Mouse (Mus musculus) liver, embryonic 12.5 days (tissue): ENCODE measurements around the gene Itpripl1. TPM values are rescaled to one million over a fixed set of nuclear protein-coding genes. Genes with fewer than 3 reads are reported as not detected.
A peak's percentile ranks its signal among the peaks of the same experiment; 100 is the strongest.
"Not testable (repeated sequence)": the region's sequence is repeated elsewhere in the genome, so short reads cannot be mapped to it uniquely, and the experiment has no call there.

Experiments used
- ATAC-seq: fragments of 200-750 bp; cut with Nextera tagmentation; 2 replicates; pipeline ENCODE4 v1.8.0; 2017; ENCODE audit warnings: moderate number of reproducible peaks, mild to moderate bottlenecking, moderate library complexity
- H3K27ac ChIP-seq: fragments of 300-500 bp; sonication (generic); 2 replicates; pipeline ENCODE4 v1.5.1; 2016; ENCODE audit warnings: mild to moderate bottlenecking
- H3K27me3 ChIP-seq: fragments of 300-500 bp; sonication (generic); replicated peaks from 2 replicates; pipeline ENCODE4 v1.6.1; 2016; ENCODE audit warnings: mild to moderate bottlenecking, moderate library complexity
- H3K36me3 ChIP-seq: fragments of 300-500 bp; sonication (generic); 2 replicates; pipeline ENCODE4 v1.6.1; 2016; ENCODE audit warnings: mild to moderate bottlenecking, moderate library complexity
- H3K4me1 ChIP-seq: fragments of 300-500 bp; sonication (generic); 2 replicates; pipeline ENCODE4 v1.6.1; 2016
- H3K4me2 ChIP-seq: fragments of 300-500 bp; sonication (generic); 2 replicates; pipeline ENCODE4 v1.6.1; 2016; ENCODE audit warnings: mild to moderate bottlenecking, moderate library complexity
- H3K4me3 ChIP-seq: fragments of 300-500 bp; sonication (generic); 2 replicates; pipeline ENCODE4 v1.5.1; 2016; ENCODE audit warnings: mild to moderate bottlenecking, moderate library complexity
- H3K9ac ChIP-seq: fragments of 300-500 bp; sonication (generic); 2 replicates; pipeline ENCODE4 v1.6.1; 2016; ENCODE audit warnings: mild to moderate bottlenecking, moderate library complexity
- H3K9me3 ChIP-seq: fragments of 300-500 bp; sonication (generic); replicated peaks from 2 replicates; pipeline ENCODE4 v1.6.1; 2016; ENCODE audit warnings: mild to moderate bottlenecking, moderate library complexity
- WGBS: fragments of 180-500 bp; shearing (Covaris S2); methylation state at CpG from one replicate; pipeline ENCODE4 v1.1.7; 2016; ENCODE audit not compliant: insufficient replicate concordance; 5-methylcytosine and 5-hydroxymethylcytosine counted together
- polyA plus RNA-seq: library from polyadenylated mRNA; unstranded; fragments of >200 nt; fragmentation: Nextera tagmentation; extraction: Ambion mirVana; gene quantifications from 2 replicates; pipeline ENCODE4 v1.2.1, GENCODE M21; 2016

Itpripl1 gene
- 28.8 and 30.1 TPM in 2 replicates for polyA plus RNA-seq

- Histone ChIP-seq H3K27ac (peak within 1 kb of the TSS; percentile 76), H3K4me2 (peak within 1 kb of the TSS; percentile 96), H3K4me3 (peak within 1 kb of the TSS; percentile 75), H3K27me3 (no peaks in the 10 kb centered on the region), H3K4me1 (peaks cover 68% of the 10 kb centered on the region), H3K36me3 (peaks cover 36% of the 10 kb centered on the region), H3K9ac (peak within 1 kb of the TSS; percentile 85), H3K9me3 (no peaks in the 10 kb centered on the region)
- 4% methylated on average over 31 of the region's 31 CpGs for WGBS
- peak; percentile 99 for ATAC-seq
Observed at GRCm38 (mm10) chr2:127143158-127144063, at the start of gene Itpripl1. Gene Itpripl1, minus strand, starts transcription at chr2:127143442.

- Histone ChIP-seq H3K4me3 (no peak overlapping the region), H3K27ac (no peak overlapping the region), H3K9me3 (no peaks in the 10 kb centered on the region), H3K36me3 (no peaks in the 10 kb centered on the region), H3K4me1 (no peaks in the 10 kb centered on the region), H3K27me3 (no peaks in the 10 kb centered on the region; the same call in 1 of the 2 replicates), H3K9ac (no peak overlapping the region), H3K4me2 (no peak overlapping the region)
- no peak for ATAC-seq
Observed at GRCm38 (mm10) chr2:127189574-127189973, 46.3 kb upstream of the Itpripl1 start.

- H3K4me1 ChIP-seq = peaks cover 8% of the 10 kb centered on the region
- peak overlapping the region; percentile 81 for H3K9ac ChIP-seq
- H3K36me3 ChIP-seq = no peaks in the 10 kb centered on the region
- H3K4me2 ChIP-seq = peak overlapping the region; percentile 75
- peak overlapping the region; percentile 83 for H3K27ac ChIP-seq
- peak; percentile 100 for ATAC-seq
- no peaks in the 10 kb centered on the region for H3K9me3 ChIP-seq
- peak overlapping the region; percentile 66 for H3K4me3 ChIP-seq
- WGBS = 5% methylated on average over 17 of the region's 17 CpGs
- H3K27me3 ChIP-seq = peaks cover 8% of the 10 kb centered on the region
Observed at GRCm38 (mm10) chr2:127182598-127183381, 39.5 kb upstream of the Itpripl1 start.

DNA sequence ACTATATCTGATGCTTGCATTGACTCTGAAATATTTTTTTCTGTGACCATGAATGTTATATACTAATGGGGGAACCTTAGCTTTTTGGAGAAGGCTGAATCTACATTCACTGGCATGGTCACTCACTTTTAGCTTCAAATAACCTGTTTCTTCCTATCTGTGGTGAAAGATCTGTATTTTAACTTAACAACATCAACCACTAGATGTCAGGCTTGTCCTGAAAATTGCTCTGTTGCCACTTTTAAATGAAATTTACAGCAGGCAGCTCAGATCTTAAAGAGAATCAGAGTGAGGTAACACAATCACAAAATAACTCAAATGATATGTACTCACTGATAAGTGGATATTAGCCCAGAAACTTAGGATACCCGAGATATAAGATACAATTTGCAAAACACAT, 23.0 kb upstream of the Itpripl1 start:
- not testable (repeated sequence) for H3K9ac ChIP-seq, H3K36me3 ChIP-seq, H3K9me3 ChIP-seq, H3K27ac ChIP-seq, H3K4me2 ChIP-seq, H3K4me1 ChIP-seq, H3K4me3 ChIP-seq, ATAC-seq
- peaks cover 19% of the 10 kb centered on the region; the same call in 1 of the 2 replicates for H3K27me3 ChIP-seq
- 12% methylated on average over 1 of the region's 1 CpGs for WGBS

DNA sequence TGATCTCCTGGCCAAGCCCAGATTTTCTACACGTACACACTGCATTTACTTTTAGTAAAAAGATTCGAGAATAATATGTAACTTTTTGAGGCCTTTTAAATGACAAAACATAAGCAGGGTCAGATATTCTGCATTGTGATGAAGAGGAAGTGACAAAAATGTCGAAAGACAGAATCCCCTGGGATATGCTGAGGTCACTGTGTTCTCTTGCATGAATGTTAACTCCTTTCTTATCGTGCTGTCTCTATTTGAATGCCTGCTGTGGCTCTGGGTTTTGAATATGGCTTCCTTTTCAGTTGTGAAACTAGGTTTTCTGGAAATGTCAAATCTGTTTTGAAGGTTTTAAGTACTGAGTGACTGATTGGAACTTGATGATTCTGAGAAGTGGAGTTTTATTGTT, 22.4 kb upstream of the Itpripl1 start:
- no peak for ATAC-seq
- H3K9ac ChIP-seq = no peak overlapping the region
- no peaks in the 10 kb centered on the region for H3K9me3 ChIP-seq
- 36% methylated on average over 4 of the region's 4 CpGs for WGBS
- H3K27me3 ChIP-seq = peaks cover 19% of the 10 kb centered on the region; the same call in 1 of the 2 replicates
- no peak overlapping the region for H3K4me3 ChIP-seq
- no peak overlapping the region for H3K27ac ChIP-seq
- no peaks in the 10 kb centered on the region for H3K36me3 ChIP-seq
- H3K4me2 ChIP-seq = no peak overlapping the region
- H3K4me1 ChIP-seq = no peaks in the 10 kb centered on the region

DNA sequence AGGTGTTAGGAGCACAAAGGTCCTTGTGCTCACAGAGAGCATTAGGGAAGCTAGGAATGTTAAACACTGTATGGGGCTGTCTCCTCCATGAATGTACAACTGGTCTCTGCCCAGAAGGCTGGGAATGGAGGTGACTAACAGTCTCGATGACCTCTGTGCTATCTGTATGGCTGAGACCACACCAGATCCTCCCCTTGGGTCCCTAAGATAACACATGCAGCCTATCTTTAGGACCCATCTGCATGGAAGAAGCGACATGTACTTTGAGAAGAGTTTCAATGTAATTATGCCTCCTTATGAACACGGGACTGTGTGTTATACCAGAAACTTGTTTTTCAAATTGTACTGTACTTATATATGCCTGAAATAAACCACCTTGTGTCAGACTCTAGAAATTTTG, 2.5 kb upstream of the Itpripl1 start:
- 0 out of 2 replicates have a peak, but pooled peaks cover 4% of the 10 kb centered on the region for H3K9me3 ChIP-seq
- WGBS = 27% methylated on average over 3 of the region's 3 CpGs
- peaks cover 13% of the 10 kb centered on the region for H3K36me3 ChIP-seq
- H3K4me3 ChIP-seq = no peak overlapping the region
- H3K9ac ChIP-seq = peak overlapping the region; percentile 48; the same call in 1 of the 2 replicates
- peak overlapping the region; percentile 42 for H3K4me2 ChIP-seq
- peak; percentile 46 for ATAC-seq
- peaks cover 55% of the 10 kb centered on the region for H3K4me1 ChIP-seq
- H3K27ac ChIP-seq = peak overlapping the region; percentile 72
- H3K27me3 ChIP-seq = no peaks in the 10 kb centered on the region

DNA sequence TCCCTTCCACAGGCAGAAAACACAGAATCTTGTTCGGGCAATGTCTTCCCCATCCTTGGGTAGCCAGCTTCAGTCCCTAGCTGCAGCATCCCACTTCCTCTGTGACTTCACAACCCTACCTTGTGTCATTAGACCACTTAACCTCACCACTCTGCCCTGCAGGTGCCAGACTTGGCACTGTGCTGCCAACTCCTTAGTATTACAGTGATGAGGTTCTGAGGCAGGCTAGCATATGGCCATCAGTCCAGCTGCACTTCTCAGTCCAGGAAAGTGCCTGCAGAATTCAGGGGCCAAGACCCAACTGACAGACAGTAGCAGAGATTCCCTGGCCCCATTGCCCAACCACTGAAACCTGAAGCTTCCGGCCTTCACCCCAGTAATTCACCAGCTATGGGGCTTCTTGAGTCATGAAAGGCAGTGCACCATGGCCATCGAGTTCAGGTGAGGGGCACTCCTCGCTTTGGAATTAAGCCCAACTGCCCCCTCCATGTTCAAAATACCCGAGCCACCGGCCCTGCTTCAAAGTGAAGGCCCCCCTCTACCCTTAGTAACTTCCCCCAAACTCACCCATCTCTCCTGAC, 575 bp downstream of the Itpripl1 start:
- H3K4me1 ChIP-seq = peaks cover 75% of the 10 kb centered on the region
- H3K9ac ChIP-seq = peak overlapping the region; percentile 85
- H3K36me3 ChIP-seq = peaks cover 42% of the 10 kb centered on the region
- H3K4me2 ChIP-seq = peak overlapping the region; percentile 96
- H3K27me3 ChIP-seq = no peaks in the 10 kb centered on the region
- WGBS = 8% methylated on average over 6 of the region's 6 CpGs
- no peaks in the 10 kb centered on the region for H3K9me3 ChIP-seq
- H3K4me3 ChIP-seq = peak overlapping the region; percentile 75
- ATAC-seq = no peak
- peak overlapping the region; percentile 76 for H3K27ac ChIP-seq

DNA sequence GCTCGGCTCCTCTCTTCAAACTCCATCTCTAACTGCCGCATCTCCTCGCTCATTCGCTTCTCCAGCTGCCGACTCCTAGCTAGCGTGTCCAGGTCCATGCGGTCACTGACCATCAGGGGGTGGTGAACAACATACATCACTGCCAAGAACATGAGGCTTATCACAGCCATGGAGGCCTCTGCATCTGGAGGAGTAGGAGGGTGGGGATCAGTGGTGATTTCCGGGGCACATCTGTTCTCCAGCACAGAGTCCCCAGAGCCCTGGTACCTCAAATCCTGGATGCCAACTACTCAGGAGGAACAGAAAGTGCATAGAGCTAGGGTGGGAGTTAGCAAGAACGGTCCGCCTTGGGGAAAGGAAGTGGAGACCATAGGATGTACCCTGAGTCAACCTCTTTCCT, 1.2 kb downstream of the Itpripl1 start:
- Histone ChIP-seq H3K27ac (peak overlapping the region; percentile 76), H3K9ac (peak overlapping the region; percentile 85), H3K9me3 (no peaks in the 10 kb centered on the region), H3K4me3 (peak overlapping the region; percentile 75), H3K27me3 (no peaks in the 10 kb centered on the region), H3K36me3 (peaks cover 42% of the 10 kb centered on the region), H3K4me1 (peaks cover 81% of the 10 kb centered on the region), H3K4me2 (peak overlapping the region; percentile 96)
- 70% methylated on average over 10 of the region's 10 CpGs for WGBS
- ATAC-seq = peak; percentile 22; the same call in 1 of the 2 replicates

DNA sequence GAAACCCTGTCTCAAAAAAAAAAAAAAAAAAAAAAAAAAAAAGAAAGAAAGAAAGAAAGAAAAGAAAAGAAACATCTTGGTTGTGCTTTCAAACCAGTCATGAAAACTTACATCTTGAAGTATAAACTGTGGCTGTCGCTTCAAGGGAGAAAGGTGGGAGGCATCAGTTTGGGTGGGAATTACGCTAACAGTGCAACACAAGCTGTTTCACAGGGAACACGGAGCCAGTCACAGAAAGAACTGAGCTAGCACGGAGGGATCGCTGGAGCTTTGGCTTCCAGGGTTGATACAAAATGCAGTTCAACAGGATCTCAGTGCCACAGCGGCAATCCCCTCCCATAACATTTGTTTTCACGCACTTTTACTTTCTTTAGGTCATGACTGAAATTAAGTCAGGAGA, 3.2 kb downstream of the Itpripl1 start:
- Histone ChIP-seq H3K36me3 (peaks cover 42% of the 10 kb centered on the region), H3K4me3 (no peak overlapping the region), H3K27me3 (no peaks in the 10 kb centered on the region), H3K9me3 (no peaks in the 10 kb centered on the region), H3K4me2 (no peak overlapping the region), H3K4me1 (peaks cover 76% of the 10 kb centered on the region), H3K9ac (no peak overlapping the region), H3K27ac (no peak overlapping the region)
- WGBS = 91% methylated on average over 7 of the region's 7 CpGs
- ATAC-seq = no peak

DNA sequence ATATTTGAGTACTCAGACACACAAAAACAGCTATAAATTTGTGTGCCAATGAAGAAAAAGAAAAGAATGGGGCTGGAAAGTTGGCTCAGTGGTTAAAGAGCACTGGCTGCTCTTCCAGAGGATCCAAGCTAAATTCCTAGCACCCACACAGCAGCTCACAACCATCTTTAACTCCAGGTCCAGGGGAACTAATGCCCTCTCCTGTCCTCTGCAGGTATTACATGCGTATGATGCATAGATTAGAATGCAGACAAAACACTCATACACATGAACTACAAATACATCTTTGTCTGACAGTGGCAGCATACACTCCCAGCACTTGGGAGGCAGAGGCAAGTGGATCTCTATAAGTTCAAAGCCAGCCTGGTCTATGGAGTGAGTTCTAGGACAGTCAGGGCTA, 3.6 kb downstream of the Itpripl1 start:
- 89% methylated on average over 1 of the region's 1 CpGs for WGBS
- Histone ChIP-seq H3K9ac (no peak overlapping the region), H3K36me3 (peaks cover 42% of the 10 kb centered on the region), H3K4me2 (no peak overlapping the region), H3K27ac (no peak overlapping the region), H3K9me3 (no peaks in the 10 kb centered on the region), H3K27me3 (no peaks in the 10 kb centered on the region), H3K4me3 (no peak overlapping the region), H3K4me1 (peaks cover 75% of the 10 kb centered on the region)
- ATAC-seq = no peak

DNA sequence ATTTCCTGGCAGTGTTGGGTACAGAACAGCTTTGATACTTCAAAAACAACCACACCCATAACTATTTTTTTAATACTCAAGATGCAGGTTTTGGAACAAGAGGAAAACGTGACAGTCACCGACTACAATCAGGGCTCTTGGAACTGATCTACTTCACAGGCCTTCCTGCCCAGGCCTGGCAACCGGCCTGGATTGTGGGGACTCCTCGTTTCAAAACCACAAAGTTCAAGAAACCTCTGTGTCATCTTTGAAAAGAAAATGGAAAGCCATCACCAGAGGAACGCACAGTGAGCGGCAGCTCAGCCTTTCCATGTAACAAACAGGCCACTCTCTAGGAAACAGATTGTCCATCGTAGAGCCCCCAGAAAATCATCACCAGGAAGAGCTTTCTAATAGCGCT, 4.1 kb downstream of the Itpripl1 start:
- WGBS = 87% methylated on average over 8 of the region's 8 CpGs
- Histone ChIP-seq H3K4me1 (peaks cover 75% of the 10 kb centered on the region), H3K9ac (no peak overlapping the region), H3K4me2 (no peak overlapping the region), H3K27me3 (no peaks in the 10 kb centered on the region), H3K36me3 (peaks cover 42% of the 10 kb centered on the region), H3K9me3 (no peaks in the 10 kb centered on the region), H3K4me3 (no peak overlapping the region), H3K27ac (no peak overlapping the region)
- no peak for ATAC-seq
